Mouse (Mus musculus): ENCODE data around the gene Acsm2.

- TF ChIP-seq CTCF (IDR thresholded peaks at IDR 0.05; ENCODE audit: borderline replicate concordance, extremely low read depth, insufficient read depth, insufficient read length) (no peak), POLR2A (IDR thresholded peaks at IDR 0.05; ENCODE audit: borderline replicate concordance, extremely low read depth, insufficient read depth, insufficient read length, poor library complexity, severe bottlenecking) (no peak)
Measured at GRCm38 (mm10) chr7:119526486-119526885, 27.7 kb upstream of the Acsm2 start.
